Mouse (Mus musculus) liver, embryonic 14.5 days (tissue): ENCODE data around the gene Dram1. TPM values are rescaled to one million over a fixed set of nuclear protein-coding genes. Genes with fewer than 3 reads are reported as not detected.
"Not testable (repeated sequence)": the region's sequence is repeated elsewhere in the genome, so short reads cannot be mapped to it uniquely, and the experiment has no call there.

ENCODE experiments used
- ATAC-seq: fragments of 200-750 bp; cut with Nextera tagmentation; 2 replicates; pipeline ENCODE4 v1.8.0; 2017; ENCODE audit warnings: moderate number of reproducible peaks, mild to moderate bottlenecking, moderate library complexity; ENCODE audit not compliant: insufficient read depth
- DNase-seq, 3 experiments: peaks; one replicate each; pipeline ENCODE4 v3.0.0-alpha.2; 2012 to 2013; ENCODE audit warnings: low read depth in 3 of 3, low spot score in 3 of 3
- H3K27ac ChIP-seq: fragments of 300-500 bp; sonication (generic); 2 replicates; pipeline ENCODE4 v1.5.1; 2014; ENCODE audit warnings: moderate library complexity, mild to moderate bottlenecking, control low read depth, inconsistent platforms
- H3K27me3 ChIP-seq: fragments of 300-500 bp; sonication (generic); 2 replicates; pipeline ENCODE4 v1.6.1; 2014; ENCODE audit warnings: mild to moderate bottlenecking, low read length, moderate library complexity; ENCODE audit not compliant: control insufficient read depth, insufficient read depth
- H3K36me3 ChIP-seq: fragments of 300-500 bp; sonication (generic); replicated peaks from 2 replicates; pipeline ENCODE4 v1.6.1; 2014; ENCODE audit warnings: low read depth; ENCODE audit not compliant: control insufficient read depth, insufficient read depth
- H3K4me1 ChIP-seq, 2 experiments: fragments of 200-500 bp in 1 of 2; fragments of 300-500 bp in 1 of 2; sonication (generic) in 1 of 2; replicated peaks; 2 replicates each; pipeline ENCODE4 v1.6.1; 2012 to 2014; ENCODE audit warnings: antibody characterized with exemption in 1 of 2, inconsistent platforms in 1 of 2, low read length in 1 of 2; ENCODE audit not compliant: control insufficient read depth in 2 of 2, insufficient read depth in 2 of 2
- H3K4me2 ChIP-seq: fragments of 300-500 bp; sonication (generic); 2 replicates; pipeline ENCODE4 v1.6.1; 2014; ENCODE audit warnings: low read depth, mild to moderate bottlenecking, control low read depth, moderate library complexity
- H3K4me3 ChIP-seq, 2 experiments: fragments of 200-500 bp in 1 of 2; fragments of 300-500 bp in 1 of 2; sonication (generic) in 1 of 2; 2 replicates each; pipeline ENCODE4 v1.5.1; 2012 to 2014; ENCODE audit warnings: low read depth in 2 of 2, low read length in 2 of 2, mild to moderate bottlenecking in 2 of 2, control low read depth in 1 of 2, inconsistent platforms in 1 of 2, moderate library complexity in 1 of 2; ENCODE audit not compliant: insufficient read depth in 1 of 2
- H3K9ac ChIP-seq: fragments of 300-500 bp; sonication (generic); replicated peaks from 2 replicates; pipeline ENCODE4 v1.6.1; 2014; ENCODE audit warnings: mild to moderate bottlenecking, control low read depth, moderate library complexity
- H3K9me3 ChIP-seq: fragments of 300-500 bp; sonication (generic); 2 replicates; pipeline ENCODE4 v1.6.1; 2016; ENCODE audit warnings: low read length, mixed read lengths; ENCODE audit not compliant: control insufficient read depth
- CTCF ChIP-seq: IDR thresholded peaks from 2 replicates; pipeline ENCODE4 v1.5.1; 2016; ENCODE audit warnings: antibody characterized with exemption, low read depth, control low read depth
- EP300 ChIP-seq: IDR thresholded peaks from 2 replicates; pipeline ENCODE4 v1.6.1; 2016; ENCODE audit warnings: antibody characterized with exemption, low read depth
- WGBS: fragments of 180-500 bp; shearing (Covaris S2); extraction: QIAGEN DNeasy Blood & Tissue Kit; methylation state at CpG from one replicate; pipeline ENCODE4 v1.1.7; 2014; ENCODE audit not compliant: insufficient replicate concordance; 5-methylcytosine and 5-hydroxymethylcytosine counted together
- polyA plus RNA-seq, 2 experiments: library from polyadenylated mRNA; depleted of rRNA in 1 of 2; stranded (reverse) in 1 of 2; unstranded in 1 of 2; fragments of >200 nt; fragmentation: Nextera tagmentation in 1 of 2; extraction: Ambion mirVana in 1 of 2; gene quantifications; 2 replicates each; pipeline versions ENCODE4 v1.2.1 to v1.2.3; 2012 to 2014

Gene Dram1
- polyA plus RNA-seq, 2 experiments, result 1.2 to 1.5 TPM

DNA sequence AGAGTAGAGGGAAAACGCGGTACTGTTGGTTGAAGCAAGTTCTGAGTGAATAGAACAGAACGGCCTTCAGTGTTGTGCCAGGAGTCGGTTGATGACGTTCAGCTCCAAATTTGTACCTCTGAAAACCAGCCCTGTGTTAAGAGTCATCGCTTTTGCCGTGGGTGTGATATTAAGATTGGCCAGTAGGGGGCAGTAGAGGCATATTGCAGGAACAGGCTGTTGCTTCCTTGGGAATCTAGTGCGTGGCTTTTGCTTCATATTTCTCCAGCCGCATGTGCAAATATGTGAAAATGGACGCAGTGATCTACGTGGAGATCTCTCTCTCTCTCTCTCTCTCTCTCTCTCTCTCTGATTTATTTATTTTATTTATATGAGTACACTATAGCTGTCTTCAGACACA is 2.1 kb downstream of the Dram1 start:
- DNase-seq (peak; percentile 60 to 64 (median 64)), ATAC-seq (no peak)
- WGBS, result 5% methylated on average over 11 of the region's 11 CpGs
- TF ChIP-seq CTCF (peak; percentile 95), EP300 (no peak)
- H3K4me3 ChIP-seq, result no peak overlapping the region
- H3K27me3 ChIP-seq, result no peaks in the 10 kb centered on the region
- peaks cover 0 to 18% of the 10 kb centered on the region in 2 experiments; a peak in 2 of 4 replicates for H3K4me1 ChIP-seq
- H3K9me3 ChIP-seq, result no peaks in the 10 kb centered on the region
- H3K4me2 ChIP-seq, result no peak overlapping the region
- no peak overlapping the region for H3K9ac ChIP-seq
- no peak overlapping the region for H3K27ac ChIP-seq
- H3K36me3 ChIP-seq, result no peaks in the 10 kb centered on the region

- DNase-seq, result no peak
- H3K27me3 ChIP-seq, result no peaks in the 10 kb centered on the region
- TF ChIP-seq EP300 (no peak), CTCF (no peak)
- WGBS, result 45% methylated on average over 10 of the region's 10 CpGs
- no peak for ATAC-seq
- no peak overlapping the region for H3K4me3 ChIP-seq
- no peaks in the 10 kb centered on the region for H3K9me3 ChIP-seq
- peaks cover 0 to 3% of the 10 kb centered on the region in 2 experiments; a peak in 2 of 4 replicates for H3K4me1 ChIP-seq
- no peaks in the 10 kb centered on the region for H3K36me3 ChIP-seq
- no peak overlapping the region for H3K9ac ChIP-seq
- H3K27ac ChIP-seq, result no peak overlapping the region
- no peak overlapping the region for H3K4me2 ChIP-seq
These were observed 3.9 kb downstream of the Dram1 start for GRCm38 (mm10) chr10:88374984-88375383.

DNA sequence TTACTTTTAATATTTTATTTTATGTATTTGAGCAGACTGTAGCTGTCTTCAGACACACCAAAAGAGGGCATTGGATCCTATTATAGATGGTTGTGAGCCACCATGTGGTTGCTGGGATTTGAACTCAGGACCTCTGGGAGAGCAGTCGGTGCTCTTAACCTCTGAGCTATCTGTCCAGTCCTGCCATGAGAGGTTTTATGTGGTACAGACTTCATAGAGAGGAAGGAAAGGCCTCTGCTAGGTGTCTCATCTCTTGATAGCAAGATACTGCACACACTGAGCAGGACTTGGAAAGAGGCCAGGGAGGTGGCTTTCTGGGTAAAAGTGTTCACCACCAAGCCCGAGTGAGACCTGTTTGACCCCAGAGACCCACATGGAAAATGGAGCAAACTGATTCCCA is 5.9 kb downstream of the Dram1 start:
- not testable (repeated sequence) for H3K27ac ChIP-seq, H3K4me2 ChIP-seq, DNase-seq, H3K9me3 ChIP-seq, H3K27me3 ChIP-seq, H3K4me3 ChIP-seq, ATAC-seq, H3K36me3 ChIP-seq, H3K9ac ChIP-seq, H3K4me1 ChIP-seq
- 46% methylated on average over 2 of the region's 2 CpGs for WGBS

DNA sequence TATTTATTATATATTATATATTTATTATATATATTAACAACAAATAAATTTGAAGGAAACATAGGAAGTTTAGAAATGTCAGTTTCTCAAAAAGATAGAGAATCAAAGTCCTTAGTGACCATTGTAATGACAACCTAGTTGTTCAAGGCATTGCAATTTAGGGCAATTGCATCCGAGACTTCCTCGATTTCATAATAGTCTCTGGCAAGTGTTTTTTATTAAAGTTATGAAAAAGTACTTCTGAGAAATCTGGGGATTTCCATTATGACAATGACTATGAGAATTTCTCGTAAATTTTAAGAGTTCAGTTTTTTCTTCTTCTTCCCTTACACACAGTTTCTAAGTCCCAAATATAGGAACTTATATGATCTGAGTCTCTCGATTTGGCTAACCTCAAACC is 6.4 kb downstream of the Dram1 start:
- Histone ChIP-seq H3K4me2 (no peak overlapping the region), H3K4me3 (no peak overlapping the region), H3K9me3 (no peaks in the 10 kb centered on the region), H3K4me1 (no peaks in the 10 kb centered on the region), H3K27ac (no peak overlapping the region), H3K27me3 (no peaks in the 10 kb centered on the region), H3K36me3 (no peaks in the 10 kb centered on the region), H3K9ac (no peak overlapping the region)
- TF ChIP-seq EP300, result no peak
- no peak for TF ChIP-seq CTCF
- 59% methylated on average over 4 of the region's 4 CpGs for WGBS
- no peak for ATAC-seq
- no peak for DNase-seq

DNA sequence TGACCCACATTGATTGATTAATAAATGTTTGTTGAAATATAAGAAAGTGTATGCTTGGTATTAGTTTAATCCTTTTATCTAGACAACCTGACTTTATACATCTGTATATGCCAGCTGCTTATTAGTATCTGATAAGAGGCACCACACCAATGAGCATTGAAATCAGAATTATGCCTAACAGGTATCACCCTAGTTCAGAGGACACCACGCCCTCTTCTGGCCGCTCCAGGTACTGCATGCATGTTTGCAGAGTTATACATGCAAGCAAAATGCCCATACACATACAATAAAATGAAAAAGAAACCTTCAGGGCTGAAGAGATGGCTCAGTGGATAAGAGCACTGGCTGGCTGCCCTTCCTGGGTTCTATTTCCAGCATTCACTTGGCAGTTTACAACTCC is 7.1 kb downstream of the Dram1 start:
- Histone ChIP-seq H3K4me3 (no peak overlapping the region), H3K4me2 (no peak overlapping the region), H3K27ac (no peak overlapping the region), H3K9me3 (no peaks in the 10 kb centered on the region), H3K36me3 (no peaks in the 10 kb centered on the region), H3K9ac (no peak overlapping the region), H3K27me3 (no peaks in the 10 kb centered on the region), H3K4me1 (no peaks in the 10 kb centered on the region)
- TF ChIP-seq CTCF (peak; percentile 72), EP300 (no peak)
- ATAC-seq (no peak), DNase-seq (no peak)
- WGBS, result 0% methylated on average over 2 of the region's 2 CpGs
